Mouse (Mus musculus): ENCODE measurements around the gene Npw. TPM values are rescaled to one million over a fixed set of nuclear protein-coding genes. Genes with fewer than 3 reads are reported as not detected.
"Not testable (repeated sequence)": the region's sequence is repeated elsewhere in the genome, so short reads cannot be mapped to it uniquely, and the experiment has no call there.

Npw gene
- polyA plus RNA-seq, 1 experiment from 2014 or later: not detected

DNA sequence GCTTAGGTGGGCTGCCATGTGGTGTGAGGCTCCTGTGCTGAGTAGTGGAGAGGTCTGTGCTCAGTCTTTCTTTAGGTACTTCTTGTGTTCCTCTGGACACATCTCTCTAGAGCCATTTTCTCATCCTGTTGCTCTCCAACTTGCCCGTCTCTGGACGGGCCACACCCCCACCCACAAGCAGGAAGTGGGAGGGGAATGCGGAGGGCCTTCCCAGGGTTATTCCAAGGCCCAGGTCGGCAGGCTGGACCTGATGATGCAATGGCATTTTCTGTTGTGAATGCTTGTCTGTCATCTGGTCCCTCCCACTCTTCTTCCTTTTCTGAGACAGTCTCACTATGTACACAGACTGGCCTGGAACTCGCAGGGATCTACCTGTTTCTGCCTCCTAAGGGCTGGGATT, 13.9 kb upstream of the Npw start:
- no peak for DNase-seq (ENCODE audit: low spot score)

DNA sequence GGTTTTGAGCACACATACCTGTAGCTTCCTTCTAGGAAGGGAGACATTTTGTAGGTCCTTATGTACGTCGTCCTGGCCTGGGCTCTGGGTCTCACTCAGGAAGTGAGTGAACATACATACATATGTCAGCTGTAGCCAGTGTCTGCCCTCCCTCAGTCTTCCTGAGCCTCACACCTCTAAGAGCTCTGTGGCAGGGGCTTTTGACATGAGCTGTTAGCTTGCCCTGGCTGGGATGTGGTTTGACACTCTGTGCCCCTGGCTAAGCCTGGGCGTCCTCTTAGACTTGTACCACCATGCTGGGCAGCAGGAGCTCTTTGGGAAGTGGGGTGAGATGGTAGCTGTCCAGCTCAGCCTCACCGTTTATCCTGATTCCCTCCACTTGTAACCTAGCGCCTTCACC, 13.1 kb upstream of the Npw start:
- DNase-seq (ENCODE audit: low spot score): no peak

DNA sequence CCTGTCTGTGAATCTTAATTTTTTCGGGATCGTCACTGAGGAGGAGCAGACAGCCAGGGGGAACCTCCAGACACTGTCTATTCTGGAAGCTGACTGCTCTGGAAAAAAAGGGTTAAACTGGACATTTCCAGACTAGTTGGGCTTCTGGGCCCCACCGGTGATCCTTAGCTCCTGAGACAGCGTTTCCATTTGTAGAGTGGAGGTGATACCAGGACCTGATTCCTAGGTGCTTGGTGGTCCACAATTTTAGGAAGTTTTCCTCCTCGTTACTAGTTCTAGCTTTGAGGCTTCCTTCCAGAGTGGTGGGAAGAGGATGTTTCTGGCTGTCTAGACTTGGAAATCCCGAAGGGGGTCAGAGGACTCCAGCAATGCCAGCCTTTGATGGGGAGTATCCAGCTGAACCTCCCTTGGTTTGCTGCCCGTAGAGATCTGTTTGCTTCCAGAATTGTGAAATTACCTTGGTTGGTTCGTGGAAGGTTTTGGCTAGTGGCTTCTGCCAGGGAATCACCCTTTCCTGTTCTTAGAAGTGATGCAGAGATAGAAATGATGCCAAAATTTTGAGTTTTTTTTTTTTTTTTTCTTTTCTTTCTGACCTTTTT, 12.1 kb upstream of the Npw start:
- DNase-seq (ENCODE audit: low spot score): no peak

DNA sequence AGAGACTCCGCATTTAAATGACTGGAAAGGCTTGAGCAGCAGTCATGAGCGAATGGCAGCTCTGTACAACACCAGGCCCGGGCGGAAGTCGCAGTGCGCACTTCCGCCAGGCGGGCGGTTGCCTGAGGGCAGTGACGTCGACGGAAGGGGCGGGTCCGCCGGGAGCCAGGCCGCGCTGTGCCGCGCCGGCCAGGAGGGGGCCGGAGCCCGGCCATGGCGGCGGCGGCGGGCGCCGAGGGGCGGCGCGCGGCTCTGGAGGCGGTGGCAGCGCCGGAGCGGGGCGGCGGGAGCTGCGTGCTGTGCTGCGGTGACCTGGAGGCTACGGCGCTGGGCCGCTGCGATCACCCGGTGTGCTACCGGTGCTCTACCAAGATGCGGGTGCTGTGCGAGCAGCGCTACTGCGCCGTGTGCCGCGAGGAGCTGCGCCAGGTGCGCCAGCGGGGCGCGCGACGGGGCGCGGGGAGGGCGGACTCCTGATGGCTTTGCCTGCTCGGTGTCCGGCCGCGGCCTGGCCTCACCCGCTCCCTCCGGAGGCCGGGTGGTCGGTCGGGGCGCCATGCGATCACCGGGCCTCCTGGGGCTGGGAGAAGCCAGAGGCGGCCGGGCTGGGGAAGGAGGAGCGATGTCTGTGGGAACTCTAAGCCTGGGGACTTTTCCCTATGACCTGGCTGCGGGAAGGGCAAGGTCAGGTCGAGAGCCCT, 11.4 kb upstream of the Npw start, which contains the start of gene Zfp598:
Zfp598 (plus strand) TSS at position 143 of the 701 bp plus-strand sequence.
- DNase-seq (ENCODE audit: low spot score): peak; percentile 95

DNA sequence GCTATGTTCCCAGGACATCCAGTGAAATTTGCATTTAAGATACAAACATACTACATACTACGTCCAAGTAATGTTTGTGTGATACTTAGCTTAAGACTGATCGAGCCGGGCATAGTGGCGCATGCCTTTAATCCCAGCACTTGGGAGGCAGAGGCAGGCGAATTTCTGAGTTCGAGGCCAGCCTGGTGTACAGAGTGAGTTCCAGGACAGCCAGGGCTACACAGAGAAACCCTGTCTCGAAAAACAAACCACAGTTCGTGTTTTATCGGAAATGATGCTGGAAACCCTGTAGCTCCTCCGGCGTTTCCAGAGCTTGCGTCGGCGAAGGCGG, 10.9 kb upstream of the Npw start:
- not testable (repeated sequence) for DNase-seq (ENCODE audit: low spot score)

DNA sequence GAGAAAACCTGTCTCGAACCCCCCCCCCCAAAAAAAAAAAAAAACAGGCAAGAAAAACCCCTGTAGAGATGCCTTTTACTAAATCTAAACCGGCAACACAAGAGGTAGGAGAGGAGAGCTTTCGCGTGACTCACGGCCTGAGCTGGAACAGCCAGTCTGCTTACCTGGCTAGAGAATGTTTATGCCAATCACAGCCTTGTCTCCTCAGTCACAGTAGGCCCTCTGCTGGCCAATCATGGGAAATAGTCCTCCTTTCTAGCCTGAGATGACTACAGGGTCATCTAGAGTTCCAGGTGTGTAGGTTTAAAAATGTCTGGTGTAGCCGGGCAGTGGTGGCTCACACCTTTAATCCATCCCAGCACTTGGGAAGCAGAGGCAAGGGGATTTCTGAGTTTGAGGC, 9.2 kb upstream of the Npw start:
- peak; percentile 65 for DNase-seq (ENCODE audit: low spot score)

DNA sequence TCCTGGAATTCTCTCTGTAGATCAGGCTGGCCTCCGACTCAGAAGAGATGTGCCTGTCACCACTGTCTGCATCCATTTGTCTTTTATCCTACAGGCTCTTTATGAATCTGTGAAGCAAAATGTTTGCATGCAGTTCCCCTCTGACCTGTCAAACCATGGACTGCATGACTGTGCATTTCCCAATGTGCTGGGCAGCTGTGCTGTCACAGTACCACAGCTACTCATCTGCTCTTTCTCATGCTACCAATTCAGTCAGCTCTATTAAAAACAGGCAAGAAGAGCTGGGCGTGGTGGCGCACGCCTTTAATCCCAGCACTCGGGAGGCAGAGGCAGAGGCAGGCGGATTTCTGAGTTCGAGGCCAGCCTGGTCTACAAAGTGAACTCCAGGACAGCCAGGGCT, 8.8 kb upstream of the Npw start:
- DNase-seq (ENCODE audit: low spot score): not testable (repeated sequence)

DNA sequence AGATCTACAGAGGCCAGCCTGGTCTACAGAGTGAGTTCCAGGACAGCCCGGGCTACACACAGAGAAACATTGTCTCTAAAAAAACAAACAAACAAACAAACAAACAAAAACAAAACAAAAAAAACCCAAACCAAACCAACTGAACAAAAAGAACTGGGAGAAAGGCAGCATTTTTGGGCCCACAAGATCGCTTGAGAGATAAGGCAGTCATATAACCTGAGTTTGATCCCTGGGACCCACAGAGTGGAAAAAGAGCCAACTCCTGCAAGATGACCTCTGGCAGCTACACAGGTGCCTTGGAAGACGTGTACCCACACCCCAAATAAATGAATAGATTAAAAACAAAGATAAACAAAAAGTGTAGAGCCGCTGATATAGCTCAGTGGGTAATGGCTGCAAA, 3.3 kb downstream of the Npw start:
- DNase-seq (ENCODE audit: low spot score): no peak

DNA sequence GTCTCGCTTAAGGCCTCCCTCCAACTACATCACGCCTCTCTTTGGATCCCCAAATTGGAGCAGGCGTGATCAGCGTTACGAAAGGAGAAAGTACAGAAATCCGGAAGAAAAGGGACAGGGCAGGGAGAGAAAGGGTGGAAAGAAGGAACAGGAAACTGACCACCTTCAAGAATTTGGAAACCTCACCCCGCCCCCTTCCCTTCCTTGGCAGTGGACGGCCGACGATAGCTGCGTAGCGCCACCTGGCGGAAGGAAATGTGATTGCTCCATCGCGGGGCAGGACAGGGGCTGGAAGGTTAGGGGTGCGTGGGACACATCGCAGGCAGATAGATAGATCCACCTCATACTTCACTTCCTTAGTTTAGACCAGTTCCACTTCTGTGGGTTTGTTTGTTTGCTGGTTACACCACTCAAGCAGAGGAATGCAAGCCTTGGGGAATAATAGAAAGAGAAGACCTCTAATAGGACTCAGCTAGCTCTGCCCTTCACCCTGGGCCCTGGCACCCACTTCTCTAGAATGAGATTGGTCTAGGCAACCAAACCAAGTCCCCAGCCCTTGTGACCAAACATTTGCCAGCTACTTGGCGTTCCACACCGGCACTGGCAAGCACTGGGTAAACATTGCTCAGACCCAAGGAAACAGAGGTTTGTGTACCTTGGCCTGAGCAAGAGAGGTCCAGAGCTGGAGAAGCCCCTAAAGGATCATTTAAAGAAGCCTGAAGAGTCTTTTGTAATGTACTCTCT, 4.1 kb downstream of the Npw start:
- DNase-seq (ENCODE audit: low spot score): peak; percentile 81

DNA sequence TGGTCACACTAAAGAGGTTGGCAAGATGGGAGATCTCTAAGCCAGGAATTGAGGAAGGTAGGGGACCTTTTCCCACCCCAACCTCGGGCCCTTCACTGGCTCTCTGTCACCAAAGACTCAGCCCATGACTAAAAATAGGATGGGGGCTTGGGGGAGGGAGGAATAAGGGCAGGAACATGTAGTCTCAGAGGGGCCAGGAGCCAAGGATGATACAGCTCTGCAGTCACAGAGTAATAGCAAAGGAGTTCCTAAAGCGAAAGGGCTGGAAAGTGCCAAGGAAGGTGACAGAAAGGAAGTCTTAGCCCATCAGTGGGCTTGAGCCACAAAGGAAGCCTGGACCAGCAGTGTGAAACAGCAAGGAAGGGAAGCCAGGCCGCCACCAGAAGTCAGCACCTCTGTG, 6.4 kb downstream of the Npw start:
- DNase-seq (ENCODE audit: low spot score): no peak

DNA sequence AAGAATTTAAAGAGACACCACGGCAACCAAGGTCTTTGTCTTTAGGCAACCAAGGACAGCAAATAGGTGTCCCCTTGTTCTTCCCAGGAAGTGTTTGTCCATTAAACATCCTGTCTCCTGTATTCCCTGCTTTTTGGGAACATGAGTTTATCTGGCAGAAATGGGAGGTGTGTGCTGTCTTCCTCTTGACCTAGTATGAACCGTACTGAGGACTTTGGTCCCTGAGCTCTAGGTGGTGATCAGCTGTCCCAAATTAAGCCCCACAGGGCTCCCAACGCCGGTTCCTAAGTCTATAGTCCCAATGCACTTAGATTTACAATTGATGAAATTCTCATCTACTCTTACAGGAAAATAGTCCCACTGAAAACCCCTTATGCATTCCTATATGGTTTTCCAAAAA, 7.5 kb downstream of the Npw start:
- no peak for DNase-seq (ENCODE audit: low spot score)

DNA sequence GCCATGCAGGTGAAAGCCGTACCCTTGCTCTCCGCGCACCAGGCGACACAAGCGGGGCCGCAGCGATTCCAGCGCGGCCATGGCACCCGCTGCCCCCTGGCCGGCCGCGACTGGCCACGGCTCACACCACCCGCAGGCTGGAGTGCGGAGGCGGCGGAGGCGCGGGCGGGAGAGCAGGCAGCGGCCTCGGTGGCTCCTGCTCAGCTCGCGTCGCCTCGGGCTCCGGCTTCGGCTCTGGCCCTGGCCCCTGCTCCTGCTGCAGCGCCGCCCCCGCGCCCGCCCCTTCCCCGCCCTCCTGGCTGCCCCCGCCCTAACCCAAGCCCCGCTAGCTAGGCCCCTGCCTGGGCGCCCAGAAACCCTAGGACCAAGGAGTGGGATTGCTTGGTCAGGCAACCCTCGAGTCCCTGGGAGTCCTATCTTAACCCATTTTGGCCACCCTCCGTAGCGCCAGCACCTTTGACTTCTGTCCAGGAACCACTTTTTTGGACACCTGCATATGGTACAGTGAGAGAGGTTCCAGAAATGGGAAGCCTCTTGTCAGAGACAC, 8.1 kb downstream of the Npw start, which contains the start of gene Slc9a3r2:
Slc9a3r2 (minus strand) TSS at position 258 of the 547 bp plus-strand sequence.
- peak; percentile 27 for DNase-seq (ENCODE audit: low spot score)

DNA sequence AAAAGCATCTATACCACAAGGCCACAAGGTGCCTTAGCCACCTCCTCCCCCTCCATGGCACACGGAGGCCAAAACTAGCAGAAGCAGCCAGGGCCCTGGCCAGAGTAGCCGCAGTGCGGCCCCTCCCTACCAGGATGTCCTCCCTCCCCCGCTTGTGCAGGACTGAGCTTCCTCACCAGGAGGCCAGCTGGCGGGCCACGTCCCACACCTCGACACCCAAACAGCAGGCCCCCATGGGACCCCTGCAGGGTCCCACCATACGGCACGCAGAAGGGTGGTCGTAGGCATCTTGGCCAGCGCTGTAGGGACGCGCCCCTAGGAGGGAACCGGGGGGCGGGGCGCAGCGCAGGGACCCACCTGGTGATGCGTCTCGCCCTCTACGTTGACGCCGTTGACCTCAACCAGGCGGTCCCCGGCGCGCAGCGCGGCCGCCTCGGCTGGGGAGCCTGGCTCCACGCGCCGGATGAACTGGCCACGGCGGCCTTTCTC, 8.6 kb downstream of the Npw start:
- DNase-seq (ENCODE audit: low spot score): no peak

DNA sequence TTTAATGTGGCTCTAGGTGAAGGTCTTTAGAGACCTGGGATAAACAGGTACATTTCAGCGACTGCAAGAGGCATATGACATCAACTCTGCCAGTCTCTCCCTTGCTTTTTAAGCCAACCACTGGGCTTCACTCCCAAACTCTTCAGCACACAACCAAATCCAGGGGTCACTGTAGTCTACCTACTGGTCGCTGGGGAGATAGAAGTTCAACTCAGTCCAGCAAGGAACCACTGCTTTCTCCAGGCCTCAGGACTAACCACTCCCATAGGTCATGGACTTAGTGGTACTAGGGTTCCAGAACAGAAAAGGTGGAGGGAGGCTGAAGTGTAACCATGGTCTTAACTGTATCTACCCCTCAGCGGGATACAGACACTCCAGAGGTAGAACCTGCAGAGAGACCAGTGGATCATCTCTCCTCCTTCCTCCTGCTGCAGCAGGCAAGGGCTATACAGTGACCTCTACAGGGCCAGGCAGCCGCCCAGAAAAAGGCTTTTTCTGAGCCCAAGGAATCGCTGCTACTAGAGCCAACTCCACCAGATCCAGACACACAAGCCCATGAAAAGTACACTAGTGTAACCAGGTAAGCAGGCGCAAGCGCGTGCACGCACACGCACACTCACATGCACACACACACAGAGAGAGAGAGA, 9.4 kb downstream of the Npw start:
- DNase-seq (ENCODE audit: low spot score): no peak

DNA sequence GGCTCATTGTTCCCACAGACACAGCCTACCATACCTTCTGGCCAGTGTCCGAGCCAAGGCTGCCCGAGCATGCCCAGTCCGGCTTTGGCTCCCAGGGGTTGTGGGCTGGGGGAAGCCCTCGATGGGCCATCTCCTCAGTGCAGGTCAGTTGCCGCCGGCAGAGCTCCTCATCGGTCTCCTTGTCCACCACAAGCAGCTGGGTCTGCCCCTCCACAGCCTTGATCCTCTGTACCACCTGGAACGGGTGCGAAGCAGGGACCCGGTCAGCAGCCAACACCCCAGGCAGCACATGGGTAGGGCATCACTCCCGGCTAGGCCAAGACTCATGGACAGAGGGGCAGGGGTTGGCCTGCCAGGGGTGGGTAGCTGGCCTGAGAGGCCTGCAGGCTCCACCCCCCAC, 10.8 kb downstream of the Npw start:
- no peak for DNase-seq (ENCODE audit: low spot score)

DNA sequence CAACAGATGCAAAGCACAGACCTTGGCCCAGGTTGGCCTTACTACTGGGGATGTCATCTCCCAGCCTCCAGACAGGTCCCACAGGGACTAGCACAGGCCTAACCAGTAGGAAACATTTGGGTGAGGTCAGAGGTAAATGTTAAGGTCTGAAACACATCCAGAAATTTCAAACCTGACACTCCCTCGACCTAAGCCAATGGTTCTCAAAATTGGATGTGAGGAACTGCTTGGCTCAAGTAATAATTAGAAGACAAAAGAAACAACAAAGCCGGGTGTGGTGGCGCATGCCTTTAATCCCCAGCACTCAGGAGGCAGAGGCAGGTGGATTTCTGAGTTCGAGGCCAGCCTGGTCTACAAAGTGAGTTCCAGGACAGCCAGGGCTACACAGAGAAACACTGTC, 11.9 kb downstream of the Npw start:
- DNase-seq (ENCODE audit: low spot score): no peak

DNA sequence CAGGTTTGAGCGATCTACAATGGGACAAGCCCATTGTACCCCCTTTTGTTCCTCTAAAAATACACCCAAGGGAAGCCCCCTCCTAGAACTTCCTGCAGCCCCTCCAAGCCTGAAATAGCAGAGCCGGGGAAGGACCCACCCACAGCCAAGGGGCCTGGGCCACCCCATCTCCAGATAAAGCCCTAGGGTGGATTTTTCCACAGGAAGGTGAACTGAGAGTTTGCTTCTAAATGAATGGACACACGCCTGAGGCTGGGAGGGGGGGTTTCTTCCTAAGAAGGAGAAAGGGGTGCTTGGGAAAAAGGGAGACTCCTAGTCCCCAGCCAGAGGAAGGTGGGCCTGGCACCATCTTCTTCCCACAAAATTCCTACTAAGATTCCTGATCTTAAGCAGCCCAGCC, 12.3 kb downstream of the Npw start:
- DNase-seq (ENCODE audit: low spot score): no peak

DNA sequence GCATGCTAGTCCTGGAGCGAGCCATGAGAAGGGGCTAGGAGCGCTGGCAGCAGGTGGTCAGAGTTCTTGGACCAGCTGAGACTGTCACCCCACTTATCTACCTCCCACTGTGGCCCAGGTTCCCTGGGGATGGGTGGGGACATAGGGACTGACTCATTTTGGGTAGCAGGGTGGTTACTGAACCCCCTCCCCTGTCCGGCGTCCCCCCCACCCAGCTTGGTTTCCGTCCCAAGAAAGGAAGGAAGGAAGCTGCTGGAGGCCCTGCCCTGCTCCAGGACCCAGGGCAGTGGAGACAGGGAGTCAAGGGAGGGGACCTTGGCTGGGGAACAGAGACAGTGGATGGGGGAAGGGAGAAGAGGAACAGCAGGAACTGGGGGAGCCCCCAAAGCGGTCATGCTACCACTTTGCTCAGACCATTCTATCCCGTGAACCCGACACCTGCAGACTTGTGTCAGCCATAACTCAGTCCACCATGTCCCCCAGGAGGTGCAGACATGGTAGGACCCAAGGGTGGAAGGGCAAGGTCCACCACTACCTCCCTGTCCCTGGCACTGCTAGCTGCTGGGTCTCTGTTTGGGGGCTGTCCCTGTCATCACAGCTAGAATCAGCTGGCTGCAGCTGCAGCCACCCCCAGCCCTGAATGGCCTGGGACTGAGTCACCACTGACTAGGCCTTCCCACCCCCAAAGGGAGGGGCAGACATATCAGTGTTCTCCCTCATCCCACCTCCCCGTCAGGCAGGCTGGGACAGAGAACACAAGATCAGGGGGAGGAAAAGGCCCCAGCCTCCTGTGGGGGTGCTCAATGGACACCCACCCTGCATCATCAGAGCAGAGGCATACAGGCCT, 13.2 kb downstream of the Npw start:
- DNase-seq (ENCODE audit: low spot score): no peak

DNA sequence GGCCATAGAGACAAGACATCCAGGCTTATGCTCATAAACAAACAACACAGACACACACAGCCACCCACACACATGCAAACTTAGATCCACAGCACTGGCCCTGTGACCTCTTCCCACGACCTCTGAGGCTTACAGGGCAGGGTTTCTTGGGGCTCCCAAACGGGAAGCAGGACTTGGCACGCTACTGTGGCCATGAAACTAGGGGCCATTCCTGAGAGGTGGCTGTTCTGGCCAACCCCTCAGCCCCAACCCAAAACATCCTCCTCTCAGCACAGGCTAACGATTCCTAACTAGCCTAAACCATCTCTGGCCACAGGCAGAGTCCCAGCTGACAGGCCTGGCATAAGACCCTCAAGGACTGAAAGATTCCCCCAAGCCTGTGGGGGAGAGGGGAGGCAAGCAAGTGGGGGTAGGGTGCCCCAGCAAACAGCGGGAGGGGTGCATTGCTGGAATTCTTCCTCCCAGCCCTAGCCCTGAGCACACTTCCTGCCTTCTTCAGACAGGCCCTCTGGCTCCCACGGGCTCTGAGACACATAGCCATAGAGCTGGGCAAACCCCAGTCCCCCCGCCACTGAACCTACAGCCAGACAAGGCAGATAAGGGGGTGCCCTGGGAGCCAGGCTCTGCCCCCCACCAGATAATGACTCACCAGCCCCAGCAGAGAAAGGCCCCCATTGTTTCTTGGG, 14.1 kb downstream of the Npw start:
- DNase-seq (ENCODE audit: low spot score): no peak

DNA sequence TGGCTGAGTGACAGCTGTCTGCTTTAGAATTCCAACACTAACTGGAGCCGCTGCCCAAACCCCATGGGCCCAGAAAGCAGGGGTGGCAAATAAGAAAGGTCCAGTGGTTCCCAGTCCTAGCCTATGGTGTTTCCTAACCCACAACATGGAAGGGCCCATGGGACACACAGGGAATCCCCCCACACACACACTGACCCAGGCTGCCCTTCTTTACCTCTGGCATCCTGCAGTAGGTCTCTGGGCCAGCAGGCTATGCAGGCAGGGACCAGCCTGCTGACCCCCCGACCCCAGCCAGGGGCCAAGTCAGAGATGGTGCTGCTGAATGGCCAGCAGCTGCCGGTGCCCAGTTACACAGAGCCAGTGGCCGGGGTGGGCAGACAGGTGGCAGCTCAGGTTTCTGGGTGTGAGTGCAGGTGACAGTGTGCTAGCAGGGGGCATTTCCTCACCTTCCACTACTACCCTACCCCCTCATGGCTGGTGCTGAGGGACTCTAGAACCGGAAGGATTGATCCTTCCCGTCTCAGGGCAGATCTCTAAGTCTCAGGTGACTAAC, 15.4 kb downstream of the Npw start:
- no peak for DNase-seq (ENCODE audit: low spot score)
